Mouse (Mus musculus): ENCODE data around the gene Med27.

GRCm38 (mm10) chr2:29453376-29453775 lies 106.8 kb downstream of the Med27 start:
- TF ChIP-seq GATA1 (IDR thresholded peaks at IDR 0.05; ENCODE audit: borderline replicate concordance, low read length) (no peak), FLI1 (IDR thresholded peaks at IDR 0.05; ENCODE audit: low read length) (no peak)
